Mouse (Mus musculus) cerebellum, adult 2 months (tissue): ENCODE measurements around the gene Olig3. TPM values are rescaled to one million over a fixed set of nuclear protein-coding genes. Genes with fewer than 3 reads are reported as not detected.

Experiments
- DNase-seq, 2 experiments: peaks; one replicate each; pipeline ENCODE4 v3.0.0; 2021
- H3K27ac ChIP-seq: fragments of 200-500 bp; 2 replicates; pipeline ENCODE4 v1.5.1; 2012; ENCODE audit warnings: low read length, control low read depth, inconsistent platforms; ENCODE audit not compliant: insufficient read depth
- H3K27me3 ChIP-seq: fragments of 200-500 bp; 2 replicates; pipeline ENCODE4 v1.6.1; 2012; ENCODE audit warnings: inconsistent platforms, mild to moderate bottlenecking, low read length, moderate library complexity; ENCODE audit not compliant: control insufficient read depth, insufficient read depth
- H3K4me1 ChIP-seq: fragments of 200-500 bp; 2 replicates; pipeline ENCODE4 v1.6.1; 2011; ENCODE audit warnings: low read length; ENCODE audit not compliant: control insufficient read depth, insufficient read depth
- H3K4me3 ChIP-seq: fragments of 200-500 bp; replicated peaks from 2 replicates; pipeline ENCODE3; 2011; ENCODE audit warnings: mild to moderate bottlenecking, low read depth, low read length, control low read depth; ENCODE audit not compliant: insufficient read depth
- CTCF ChIP-seq: fragments of 200-500 bp; IDR thresholded peaks from 2 replicates; pipeline ENCODE4 v1.5.1; 2011; ENCODE audit warnings: low read depth, mild to moderate bottlenecking, control low read depth, low read length, moderate library complexity, borderline replicate concordance; ENCODE audit not compliant: insufficient read depth
- POLR2A ChIP-seq: fragments of 200-500 bp; IDR thresholded peaks from 2 replicates; pipeline ENCODE4 v1.6.1; 2011; ENCODE audit warnings: low read length, control low read depth, borderline replicate concordance; ENCODE audit not compliant: insufficient read depth
- WGBS: fragments of 180-500 bp; shearing (Covaris S2); methylation state at CpG from one replicate; pipeline ENCODE4 v1.1.7; 2018; 5-methylcytosine and 5-hydroxymethylcytosine counted together
- polyA plus RNA-seq: library from polyadenylated mRNA; depleted of rRNA; stranded (reverse); fragments of >200 nt; gene quantifications from 2 replicates; pipeline ENCODE4 v1.2.3, GENCODE M21; 2012; rRNA removed

Olig3 gene
- 0.14 and 0.28 TPM in 2 replicates for polyA plus RNA-seq

DNA sequence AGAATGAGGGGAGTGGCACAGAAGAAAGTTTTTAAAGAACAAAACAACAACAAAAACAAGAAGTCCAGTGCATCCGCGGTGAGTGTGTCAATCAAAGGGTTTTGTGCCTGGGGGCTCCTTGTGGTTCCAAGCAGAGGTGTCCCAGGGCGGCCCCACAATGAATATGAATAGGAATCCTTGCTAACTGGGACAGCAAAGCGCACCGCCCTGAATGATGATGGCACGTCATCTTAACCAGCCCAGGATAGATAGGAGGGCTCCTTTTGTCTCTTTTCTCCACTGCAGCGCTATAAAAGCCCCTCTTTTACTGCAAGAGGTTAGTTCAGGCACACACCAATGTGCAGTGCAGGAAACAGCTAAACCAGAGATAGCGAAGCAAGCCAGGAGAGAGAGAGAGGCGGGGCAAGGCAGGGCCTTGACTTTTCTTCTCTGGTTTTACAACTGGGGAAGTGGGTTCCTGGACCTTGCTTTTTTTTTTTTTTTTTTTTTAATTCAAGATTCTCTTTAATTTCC, at the start of gene Olig3:
Olig3 (plus strand) TSS at position 463 of the 513 bp plus-strand sequence.
- 55% methylated on average over 9 of the region's 9 CpGs for WGBS
- Histone ChIP-seq H3K4me3 (no peak within 1 kb of the TSS), H3K27ac (no peak within 1 kb of the TSS), H3K4me1 (no peaks in the 10 kb centered on the region), H3K27me3 (peaks cover 1% of the 10 kb centered on the region; the same call in 1 of the 2 replicates)
- DNase-seq = no peak
- TF ChIP-seq POLR2A (no peak), CTCF (no peak)

DNA sequence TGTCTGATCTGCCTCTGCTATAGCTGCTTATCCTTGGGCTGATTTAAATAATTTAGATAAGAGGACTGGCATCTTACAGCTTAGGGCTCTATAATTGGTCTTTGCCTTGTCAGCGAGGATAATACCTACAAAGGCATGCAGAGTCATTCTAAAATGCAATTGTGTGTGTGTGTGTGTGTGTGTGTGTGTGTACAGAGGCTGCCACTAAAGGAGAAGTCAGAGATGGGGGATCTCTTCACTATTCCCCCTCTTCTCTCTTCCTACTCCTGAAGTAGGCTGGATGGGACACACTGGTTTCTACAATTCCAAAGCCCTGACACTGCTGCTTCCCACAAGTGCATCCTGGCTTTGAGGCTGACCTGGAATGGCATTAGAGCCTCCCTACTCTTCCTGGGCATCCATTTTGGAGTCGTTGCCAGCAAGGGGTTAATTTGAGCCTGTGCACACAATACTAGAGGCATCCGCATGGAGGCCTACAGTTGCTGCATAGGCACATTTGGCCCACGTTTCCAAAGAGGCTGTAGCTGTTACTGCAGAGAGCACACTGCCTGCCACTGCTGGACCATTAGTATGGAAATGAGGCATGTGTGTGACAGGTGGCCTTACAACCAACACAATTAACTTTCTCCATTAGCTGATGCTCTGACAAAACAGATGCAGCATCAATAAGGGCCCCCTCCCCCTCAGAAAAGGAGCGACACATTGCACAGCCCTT, 46.5 kb upstream of the Olig3 start:
- no peaks in the 10 kb centered on the region for H3K4me1 ChIP-seq
- no peaks in the 10 kb centered on the region for H3K27me3 ChIP-seq
- no peak overlapping the region for H3K4me3 ChIP-seq
- 32% methylated on average over 5 of the region's 5 CpGs for WGBS
- TF ChIP-seq CTCF (no peak), POLR2A (no peak)
- H3K27ac ChIP-seq = no peak overlapping the region
- no peak for DNase-seq

DNA sequence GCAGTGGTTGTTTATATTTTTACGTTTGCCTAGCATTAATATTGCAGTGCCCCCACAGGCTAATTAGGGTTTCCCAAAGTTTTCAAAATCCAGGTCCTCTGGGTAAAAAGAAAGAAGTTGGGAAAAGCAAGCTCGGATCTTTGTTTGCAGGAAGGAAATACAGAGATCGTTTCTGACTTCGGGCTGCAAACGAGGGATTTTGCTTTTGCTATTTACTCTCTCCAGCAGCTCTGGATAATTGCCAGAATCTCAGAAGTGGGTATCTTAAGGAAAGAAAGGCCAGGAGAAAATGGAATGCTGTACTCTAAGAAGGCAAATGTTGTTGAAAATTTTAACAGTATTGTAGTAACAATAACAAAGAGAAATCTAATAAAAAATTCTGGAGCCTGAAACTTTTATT, 45.9 kb upstream of the Olig3 start:
- TF ChIP-seq POLR2A = no peak
- no peak for TF ChIP-seq CTCF
- H3K27ac ChIP-seq = no peak overlapping the region
- no peaks in the 10 kb centered on the region for H3K27me3 ChIP-seq
- WGBS = 6% methylated on average over 5 of the region's 5 CpGs
- no peak for DNase-seq
- no peak overlapping the region for H3K4me3 ChIP-seq
- H3K4me1 ChIP-seq = no peaks in the 10 kb centered on the region

DNA sequence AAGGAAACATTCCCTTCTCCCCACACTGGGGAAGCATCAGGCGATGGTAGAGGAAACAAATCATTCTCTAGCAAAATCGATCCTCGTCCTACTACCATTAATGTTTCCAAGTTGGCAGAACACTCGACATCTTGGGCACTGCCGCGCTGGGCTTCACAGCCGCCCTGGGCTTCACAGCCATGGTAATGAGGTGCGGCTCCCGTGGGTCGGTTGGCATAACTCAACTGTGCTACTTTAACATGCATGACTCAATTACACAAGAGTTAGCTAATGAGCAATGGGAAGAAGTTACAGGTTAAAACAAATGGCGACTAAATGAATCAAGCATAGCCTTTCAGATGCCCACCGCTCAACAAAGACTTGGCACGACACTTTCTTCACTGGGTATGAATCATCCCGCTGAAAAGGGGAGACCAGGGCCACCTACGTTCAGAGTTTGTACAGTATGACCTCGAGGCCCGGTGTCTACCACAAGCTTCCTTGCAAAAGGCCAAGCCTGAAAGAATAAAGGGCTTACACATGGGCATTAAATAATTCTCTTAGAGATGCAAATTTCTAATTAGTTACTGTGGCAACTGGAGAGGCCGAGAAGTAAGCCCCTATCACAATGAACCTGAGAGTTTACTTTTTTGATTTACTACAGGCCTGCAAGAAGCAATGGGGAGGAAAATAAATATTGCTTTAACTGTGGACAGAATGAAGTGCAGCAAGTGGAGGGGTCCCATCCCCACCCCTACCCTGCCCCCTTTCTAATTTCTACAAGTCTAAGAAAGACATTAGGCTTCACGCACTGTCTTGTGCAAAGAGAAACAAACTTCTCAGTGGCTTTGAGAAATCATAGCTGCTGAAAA, 38.1 kb upstream of the Olig3 start:
- no peak for TF ChIP-seq CTCF
- no peak for TF ChIP-seq POLR2A
- no peaks in the 10 kb centered on the region for H3K4me1 ChIP-seq
- no peak for DNase-seq
- H3K27ac ChIP-seq = no peak overlapping the region
- 44% methylated on average over 19 of the region's 19 CpGs for WGBS
- no peaks in the 10 kb centered on the region for H3K27me3 ChIP-seq
- no peak overlapping the region for H3K4me3 ChIP-seq

DNA sequence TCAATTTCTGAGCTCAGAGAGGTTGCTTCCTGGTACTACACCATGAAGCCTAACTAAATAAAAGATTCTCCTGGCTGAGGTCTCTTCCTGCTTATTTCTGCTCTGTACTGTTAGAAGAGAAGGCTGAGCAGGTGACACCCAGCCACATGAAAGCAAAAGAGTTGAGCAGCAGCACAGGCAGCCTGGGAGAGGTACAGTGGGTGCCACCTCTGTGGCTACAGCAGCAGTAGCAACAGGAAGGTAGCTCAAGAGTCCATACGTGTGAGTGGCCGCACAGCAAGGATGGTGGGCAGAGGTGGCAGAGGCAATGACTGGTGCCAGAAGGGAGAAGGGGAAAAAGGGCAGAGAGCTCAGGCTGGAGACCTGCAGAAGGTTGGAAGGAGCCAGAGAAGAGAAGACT, 34.6 kb upstream of the Olig3 start:
- no peak for DNase-seq
- no peak overlapping the region for H3K4me3 ChIP-seq
- H3K4me1 ChIP-seq = no peaks in the 10 kb centered on the region
- 89% methylated on average over 2 of the region's 2 CpGs for WGBS
- H3K27me3 ChIP-seq = no peaks in the 10 kb centered on the region
- no peak overlapping the region for H3K27ac ChIP-seq
- no peak for TF ChIP-seq POLR2A
- TF ChIP-seq CTCF = no peak

DNA sequence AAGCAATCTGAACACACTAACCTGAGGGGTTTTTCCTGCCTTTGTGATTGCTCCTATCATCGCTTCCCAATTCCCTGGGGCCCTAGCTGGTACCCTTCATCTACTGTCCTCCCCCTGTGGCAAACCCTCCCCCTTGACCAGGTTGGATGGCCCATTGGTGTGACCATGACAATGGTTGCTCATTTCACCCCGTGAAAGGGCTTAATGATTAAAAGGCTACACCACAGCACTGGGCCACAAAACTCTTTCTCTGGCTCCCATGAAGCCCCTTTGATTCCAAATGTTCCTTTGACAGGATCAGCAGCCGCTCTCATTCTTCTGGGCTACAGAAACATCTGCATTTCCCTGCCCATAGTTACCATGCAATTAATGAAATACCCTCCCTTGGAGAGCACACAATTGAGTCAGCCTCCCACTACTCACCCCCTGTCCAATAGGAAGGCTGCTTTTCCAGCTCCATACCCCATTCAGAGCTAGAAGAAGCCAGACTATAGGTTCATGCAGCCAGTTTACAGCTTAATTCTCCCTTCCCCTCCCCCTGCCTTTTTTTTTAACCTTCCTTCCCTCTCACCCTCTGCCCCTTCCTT, 27.0 kb upstream of the Olig3 start:
- TF ChIP-seq CTCF (no peak), POLR2A (no peak)
- Histone ChIP-seq H3K4me1 (no peaks in the 10 kb centered on the region), H3K4me3 (no peak overlapping the region), H3K27me3 (no peaks in the 10 kb centered on the region), H3K27ac (no peak overlapping the region)
- 49% methylated on average over 3 of the region's 3 CpGs for WGBS
- DNase-seq = no peak

DNA sequence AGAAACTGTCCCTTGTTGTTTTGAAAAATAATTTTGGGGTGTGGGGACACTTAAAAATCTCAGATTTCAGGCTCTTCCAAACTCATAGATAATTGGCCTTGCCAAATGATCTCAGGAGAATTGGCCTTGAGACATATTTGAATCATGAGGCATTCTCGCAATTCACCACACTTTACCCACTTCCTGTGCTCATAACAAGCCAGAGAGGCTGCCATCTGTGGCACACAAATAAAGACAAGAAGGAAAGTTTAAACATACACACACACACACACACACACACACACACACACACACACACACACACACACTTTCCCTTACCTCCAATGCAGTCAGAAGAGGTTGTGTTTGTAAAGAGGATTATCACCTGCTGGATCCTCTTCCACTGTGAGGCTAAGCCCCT, 22.9 kb upstream of the Olig3 start:
- no peak overlapping the region for H3K4me3 ChIP-seq
- no peaks in the 10 kb centered on the region for H3K4me1 ChIP-seq
- DNase-seq = no peak
- H3K27ac ChIP-seq = no peak overlapping the region
- TF ChIP-seq CTCF (no peak), POLR2A (no peak)
- H3K27me3 ChIP-seq = no peaks in the 10 kb centered on the region
- WGBS = 64% methylated on average over 1 of the region's 1 CpGs
